Mouse (Mus musculus) G1E-ER4 (cell line): ENCODE measurements around the gene Pax7. TPM values are rescaled to one million over a fixed set of nuclear protein-coding genes. Genes with fewer than 3 reads are reported as not detected.

Experiments used
- GATA1 ChIP-seq: IDR thresholded peaks from one replicate; pipeline ENCODE4 v1.8.0; 2012; ENCODE audit warnings: low read length, inconsistent platforms
- polyA plus RNA-seq: library from polyadenylated mRNA; stranded (reverse); fragments of >175 nt; gene quantifications from 2 replicates; pipeline ENCODE4 v1.2.3, GENCODE M21; 2012

Pax7 gene
- polyA plus RNA-seq = not detected in 2 replicates

DNA sequence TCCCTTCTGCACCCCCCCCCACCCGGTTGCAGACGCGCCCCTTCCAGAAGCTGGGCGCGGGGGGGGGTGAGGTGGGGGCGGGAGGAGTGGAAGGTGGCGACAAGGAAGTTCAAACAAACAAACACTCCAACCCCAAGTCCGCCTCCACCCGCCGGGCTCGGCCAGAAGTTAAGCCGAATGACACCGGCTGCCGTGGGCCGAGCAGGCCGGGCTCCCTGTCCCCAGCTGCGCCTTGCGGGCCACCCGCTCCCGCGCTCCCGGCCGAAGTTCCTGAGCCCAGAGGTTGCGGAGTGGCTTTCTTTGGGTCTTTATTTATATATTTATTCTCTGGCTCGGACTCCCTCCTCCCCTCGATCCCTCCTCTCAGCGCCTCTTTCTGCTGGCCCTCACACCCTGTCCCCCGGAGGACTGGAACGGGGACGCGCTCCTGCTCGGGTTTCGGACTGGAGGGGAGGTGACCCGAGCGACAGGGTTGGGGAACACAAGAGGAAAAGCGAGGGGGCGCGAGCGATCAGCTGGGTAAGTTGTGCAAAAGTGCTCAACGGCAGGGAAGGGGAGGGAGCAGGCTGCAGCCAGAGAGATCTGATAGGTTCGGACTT is at the start of gene Pax7:
Pax7 (minus strand) TSS at position 493 of the 599 bp plus-strand sequence.
- no peak for TF ChIP-seq GATA1

DNA sequence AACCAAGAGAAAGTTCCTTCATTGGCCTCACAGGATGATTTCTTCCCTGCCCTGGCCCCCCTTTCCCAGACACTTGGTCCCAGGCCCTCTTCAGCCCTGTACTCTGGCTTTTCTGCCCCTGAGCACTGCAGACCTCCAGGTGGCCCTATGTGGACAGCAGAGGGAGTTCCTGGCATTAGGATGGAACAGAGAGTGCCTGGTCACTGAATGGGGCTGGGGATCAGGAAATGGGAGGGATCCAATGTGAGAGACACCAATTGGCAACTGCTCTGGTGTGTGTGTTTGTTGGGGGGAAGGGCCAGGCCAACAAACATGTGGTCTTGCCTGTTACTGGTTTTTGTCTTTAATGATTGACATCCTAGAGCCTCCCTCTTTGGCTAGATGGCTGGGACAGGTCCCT is 48.5 kb upstream of the Pax7 start:
- TF ChIP-seq GATA1 = no peak

DNA sequence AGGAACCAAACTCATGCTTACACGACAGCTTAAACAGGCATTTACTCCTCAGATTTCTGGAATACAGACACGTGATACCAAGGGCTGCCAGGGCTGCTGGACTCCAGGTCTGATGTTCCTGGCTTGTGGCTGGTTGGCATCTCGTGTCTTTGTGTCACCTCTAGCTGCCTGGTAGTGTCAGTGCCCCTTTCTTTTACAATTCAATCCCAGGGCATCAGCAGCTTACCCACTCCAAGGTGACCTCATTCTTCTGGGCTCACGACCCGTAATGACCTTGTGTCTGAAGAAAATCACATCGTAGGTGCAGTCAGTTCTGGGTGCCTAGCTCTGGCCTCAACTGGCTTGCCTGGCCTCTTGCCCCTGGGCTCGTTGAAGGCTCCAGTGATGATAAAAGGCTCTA is 46.0 kb upstream of the Pax7 start:
- no peak for TF ChIP-seq GATA1

DNA sequence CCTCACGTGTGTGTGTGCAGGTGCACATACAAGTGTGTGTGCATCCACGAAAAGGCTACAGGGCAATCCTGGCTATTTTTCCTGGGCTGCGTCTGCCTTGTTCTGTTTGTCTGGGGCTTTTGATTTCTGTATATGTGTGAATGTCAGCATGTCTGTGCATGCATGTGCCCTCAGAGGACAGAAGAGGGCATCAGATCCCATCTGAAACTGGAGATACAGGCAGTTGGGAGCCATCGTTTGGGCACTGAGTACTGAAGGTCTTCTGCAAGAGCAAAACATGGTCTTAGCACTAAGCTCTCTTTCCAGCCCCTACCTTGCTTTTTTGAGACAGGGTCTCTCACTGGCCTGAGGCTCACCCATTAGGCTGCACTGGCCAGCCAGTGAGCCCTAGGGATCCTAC is 45.1 kb upstream of the Pax7 start:
- TF ChIP-seq GATA1 = no peak

GRCm38 (mm10) chr4:139877269-139877668 is 43.9 kb upstream of the Pax7 start:
- no peak for TF ChIP-seq GATA1

DNA sequence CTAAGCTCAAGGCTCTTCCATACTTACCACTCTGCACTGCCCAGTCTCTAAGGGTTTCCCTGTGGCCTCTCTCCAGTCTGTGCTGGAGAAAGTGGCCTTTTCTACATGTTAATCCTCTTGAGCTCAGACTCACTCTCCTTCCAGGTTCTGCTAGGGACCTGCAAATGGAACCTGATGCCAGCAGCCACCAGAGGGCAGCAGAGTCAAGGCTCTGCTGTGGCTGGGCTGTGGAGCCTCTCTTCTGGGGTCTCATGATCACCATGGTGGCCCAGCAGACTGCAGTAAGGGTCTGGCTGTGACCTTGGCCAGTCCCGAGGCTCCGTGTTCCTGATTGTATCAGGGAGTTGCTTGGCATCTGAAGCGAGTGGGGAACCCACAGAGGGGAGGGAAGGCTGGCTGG is 39.3 kb upstream of the Pax7 start:
- no peak for TF ChIP-seq GATA1

DNA sequence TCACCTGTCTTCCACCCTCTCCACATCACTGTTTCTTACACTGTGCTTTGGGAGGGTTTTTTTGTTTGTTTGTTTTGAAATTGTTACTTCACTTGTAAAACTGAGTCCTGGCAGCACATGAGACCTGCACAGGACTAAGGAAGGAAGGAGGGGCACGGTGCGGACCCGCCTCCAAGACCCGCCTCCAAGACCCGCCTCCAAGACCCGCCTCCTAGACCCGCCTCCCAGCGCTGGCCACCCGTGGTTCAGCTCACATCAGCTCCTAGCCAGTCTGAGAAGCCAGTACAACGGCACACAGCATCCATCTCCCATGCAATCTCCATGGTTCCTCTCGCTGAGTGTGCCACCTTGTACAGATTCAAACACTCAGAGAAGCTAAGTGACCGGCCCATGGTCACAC is 38.4 kb upstream of the Pax7 start:
- TF ChIP-seq GATA1 = no peak

- TF ChIP-seq GATA1 = no peak
Observed at GRCm38 (mm10) chr4:139863218-139863617, 29.9 kb upstream of the Pax7 start.

DNA sequence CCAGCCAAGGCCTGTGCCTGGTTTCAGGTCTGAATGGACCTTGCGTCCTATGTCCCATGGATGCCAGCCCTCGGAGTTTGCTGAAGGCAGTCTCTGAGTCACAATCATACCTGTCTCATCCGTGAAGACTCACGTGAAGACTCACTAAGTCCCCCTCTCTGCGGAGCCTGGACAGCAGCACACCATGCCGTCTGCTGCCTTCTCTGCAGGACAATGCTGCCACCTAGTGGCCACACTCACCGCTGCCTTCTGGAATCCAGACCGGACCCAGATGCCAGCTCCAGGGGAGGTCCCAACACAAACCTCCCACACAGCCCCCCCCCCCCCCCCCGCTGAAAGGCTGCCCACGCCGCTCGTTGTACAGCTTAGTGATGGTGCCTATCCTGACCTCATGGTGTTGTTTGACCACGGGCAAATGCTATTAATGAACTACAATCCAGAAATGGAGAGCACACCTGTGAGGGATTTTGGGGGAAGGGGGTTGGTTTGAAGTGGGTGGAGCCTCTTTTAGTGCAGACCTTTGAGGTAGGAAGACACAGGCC is 25.4 kb upstream of the Pax7 start:
- TF ChIP-seq GATA1 = no peak

DNA sequence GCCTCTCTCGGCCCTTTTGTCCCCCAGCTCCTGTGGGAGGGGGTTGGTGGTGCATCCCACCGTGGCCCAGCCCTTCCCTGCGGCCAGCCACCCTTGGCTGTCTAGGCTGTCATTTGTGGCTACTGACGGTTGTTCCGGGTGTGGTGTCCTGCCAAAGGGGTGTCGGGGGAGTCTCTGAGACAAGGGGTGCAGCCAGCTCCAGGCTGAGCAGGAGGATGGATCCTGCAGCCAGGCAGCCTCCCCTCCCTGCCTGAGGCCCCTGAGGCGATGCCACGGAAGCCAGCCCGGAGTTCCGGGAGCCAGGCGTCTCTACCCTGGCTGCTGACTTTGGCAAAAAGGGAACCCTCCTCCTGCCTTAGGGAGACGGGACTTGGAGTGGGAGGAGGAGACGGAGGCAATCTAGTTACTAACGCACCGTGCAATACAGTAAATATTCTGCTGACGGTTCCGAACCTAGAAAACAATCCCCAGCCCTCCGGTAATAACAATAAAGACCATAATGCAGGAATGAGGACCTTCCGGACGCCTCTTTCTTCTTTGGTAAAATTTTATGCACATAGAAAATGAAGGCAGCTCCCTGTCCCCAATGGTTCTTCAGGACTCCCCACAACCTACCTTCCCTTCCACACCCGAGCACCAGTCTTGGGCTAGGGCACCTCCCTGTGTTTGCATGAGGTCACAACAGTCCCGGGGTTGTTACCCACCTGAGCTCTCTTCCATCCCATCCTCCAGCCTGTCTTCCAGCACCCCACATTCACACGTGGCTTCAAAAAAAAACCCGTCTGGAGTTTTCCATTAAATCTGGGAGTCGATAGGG is 19.1 kb upstream of the Pax7 start:
- no peak for TF ChIP-seq GATA1

- no peak for TF ChIP-seq GATA1
Observed at GRCm38 (mm10) chr4:139851387-139851786, 18.1 kb upstream of the Pax7 start.

- no peak for TF ChIP-seq GATA1
Observed at GRCm38 (mm10) chr4:139850547-139851170, 17.3 kb upstream of the Pax7 start.

DNA sequence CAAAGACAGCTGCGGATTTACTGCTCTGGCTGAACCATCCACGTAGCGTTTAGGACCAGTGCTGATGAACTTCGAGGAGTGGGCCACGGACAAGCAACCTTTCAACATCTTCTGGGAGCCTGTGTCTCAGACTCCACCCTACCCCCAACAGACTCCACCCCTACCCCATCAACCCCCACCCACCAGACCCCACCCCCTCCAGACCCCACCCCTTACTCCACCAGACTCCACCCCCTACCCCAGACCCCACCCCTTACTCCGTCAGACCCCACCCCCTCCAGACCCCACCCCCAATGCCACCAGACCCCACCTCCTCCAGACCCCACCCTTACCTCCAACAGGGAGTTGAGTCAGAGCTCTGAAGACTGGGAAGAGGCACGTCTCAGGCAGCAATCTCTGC is 10.1 kb upstream of the Pax7 start:
- no peak for TF ChIP-seq GATA1

- TF ChIP-seq GATA1 = no peak
Observed at GRCm38 (mm10) chr4:139842919-139843318, 9.6 kb upstream of the Pax7 start.

GRCm38 (mm10) chr4:139840939-139841500 is 7.7 kb upstream of the Pax7 start:
- no peak for TF ChIP-seq GATA1

DNA sequence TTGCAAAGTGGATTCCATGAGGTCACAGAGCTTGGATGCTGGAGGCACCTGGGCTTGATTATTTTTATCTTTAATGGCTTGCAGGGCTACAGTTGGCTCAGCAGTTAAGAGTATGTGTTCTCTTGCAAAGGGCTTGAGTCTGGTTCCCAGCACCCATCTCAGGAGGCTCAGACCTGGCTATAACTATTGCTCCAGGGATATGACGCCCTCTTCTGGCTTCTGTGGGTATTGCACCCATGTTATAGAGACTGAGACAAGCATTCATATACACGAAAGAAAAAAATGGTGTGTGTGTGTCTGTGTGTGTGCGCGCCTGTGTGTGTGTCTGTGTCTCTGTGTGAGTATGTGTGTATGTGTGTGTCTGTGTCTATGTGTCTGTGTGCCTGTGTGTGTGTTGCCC is 7.1 kb upstream of the Pax7 start:
- no peak for TF ChIP-seq GATA1
